Mouse (Mus musculus) left cerebral cortex, postnatal 4 days (tissue): Measurements from ENCODE around the gene Heatr6. TPM values are rescaled to one million over a fixed set of nuclear protein-coding genes. Genes with fewer than 3 reads are reported as not detected.

Experiments used
- DNase-seq: peaks from one replicate; pipeline ENCODE4 v3.0.0-alpha.2; 2022
- intact Hi-C: fragments of 180-260 bp; cut with DNase I; formaldehyde crosslinking; loops from one replicate; pipeline ENCODE4 v1.15.1; 2025
- total RNA-seq, 2 experiments: library from RNA; stranded (reverse); gene quantifications; 2 replicates each; pipeline ENCODE4 v1.2.3; 2021

Gene Heatr6
- total RNA-seq, 2 experiments from 2014 or later, result 27.3 to 28.3 TPM

DNA sequence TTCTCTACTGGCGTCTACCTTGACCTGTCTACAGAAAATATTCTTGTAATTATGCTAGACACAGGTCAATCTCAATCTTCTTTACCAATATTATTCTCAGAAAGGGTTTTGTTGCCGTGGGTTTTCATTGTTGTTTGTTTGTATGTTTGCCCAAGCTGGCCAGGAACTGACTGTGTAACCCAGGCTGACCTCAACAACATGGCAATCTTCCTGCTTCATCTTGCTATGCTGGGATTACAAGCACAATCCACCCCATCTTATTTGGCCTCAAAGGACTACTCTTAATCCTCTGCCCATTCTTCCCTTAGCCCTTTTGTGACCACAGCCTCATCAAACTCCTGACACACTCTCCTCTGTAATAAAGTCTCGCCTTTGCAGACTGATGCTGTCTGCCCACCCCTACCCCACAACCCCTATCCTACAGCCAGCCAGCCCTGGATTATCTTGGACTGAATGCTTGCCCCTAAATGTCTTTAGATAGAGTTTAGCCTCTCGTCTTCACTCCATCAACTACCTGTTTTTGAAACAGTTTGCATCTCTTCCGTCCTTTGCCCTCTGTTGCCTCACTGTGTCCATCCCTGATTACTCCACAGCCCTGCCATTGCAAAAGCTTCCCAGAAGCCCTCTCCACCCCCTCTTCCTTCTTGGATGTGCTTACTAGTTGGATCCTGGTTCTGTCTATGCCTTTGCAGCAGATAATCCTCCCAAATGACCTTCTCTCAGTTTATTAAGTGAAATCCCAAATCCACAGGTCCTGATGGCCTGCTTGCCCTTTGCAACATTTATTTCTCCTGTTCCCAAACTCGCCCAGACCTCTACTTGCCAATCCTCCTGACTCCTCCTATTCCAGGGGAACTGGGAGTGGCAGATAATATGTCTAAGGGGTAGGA, 5.9 kb upstream of the Heatr6 start:
- intact Hi-C loops, result no loop called here
- DNase-seq, result no peak

DNA sequence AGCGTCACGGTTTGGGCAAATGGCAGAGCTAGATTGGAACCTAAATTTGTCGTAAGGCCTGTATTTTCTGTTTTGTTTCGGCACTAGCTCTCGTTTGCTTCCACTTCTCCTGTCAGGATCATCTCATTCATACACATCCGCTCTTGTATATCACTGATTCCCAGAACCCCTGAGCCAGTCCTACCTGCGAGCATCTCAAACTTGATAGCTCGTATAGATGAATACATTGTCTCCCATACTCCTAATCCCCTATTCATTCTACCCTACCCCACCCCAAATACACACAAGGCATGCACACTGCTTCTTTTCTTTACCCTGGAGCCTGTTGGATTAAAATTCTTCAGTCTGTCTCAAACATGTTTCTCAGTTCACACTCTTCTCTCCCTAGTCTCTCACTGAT, 731 bp downstream of the Heatr6 start:
- DNase-seq, result no peak
- intact Hi-C loops, result no loop called here

DNA sequence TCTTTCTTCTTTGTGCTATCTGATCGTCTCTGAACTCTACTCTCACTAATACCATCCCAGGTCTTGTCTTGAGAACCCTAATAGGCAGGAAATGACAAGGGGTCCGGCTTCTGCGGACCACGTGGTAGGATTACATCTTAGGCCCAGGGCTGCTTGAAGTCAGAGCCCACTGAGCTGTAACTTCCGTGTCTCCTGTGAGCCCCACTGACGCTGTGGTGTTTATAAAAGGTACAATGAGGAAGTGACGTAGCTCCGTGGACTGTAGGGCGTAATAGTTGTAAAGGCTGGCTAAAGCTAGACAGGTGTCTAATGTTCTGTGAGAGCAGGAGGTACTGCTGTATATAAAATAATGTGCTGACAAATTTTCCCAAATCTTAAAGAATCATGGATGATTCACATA, 13.8 kb downstream of the Heatr6 start:
- intact Hi-C loops, result loop anchor here (10.0 kb wide), 1 partner anchor 423 kb away; no protein-coding TSS in a partner anchor
- no peak for DNase-seq

DNA sequence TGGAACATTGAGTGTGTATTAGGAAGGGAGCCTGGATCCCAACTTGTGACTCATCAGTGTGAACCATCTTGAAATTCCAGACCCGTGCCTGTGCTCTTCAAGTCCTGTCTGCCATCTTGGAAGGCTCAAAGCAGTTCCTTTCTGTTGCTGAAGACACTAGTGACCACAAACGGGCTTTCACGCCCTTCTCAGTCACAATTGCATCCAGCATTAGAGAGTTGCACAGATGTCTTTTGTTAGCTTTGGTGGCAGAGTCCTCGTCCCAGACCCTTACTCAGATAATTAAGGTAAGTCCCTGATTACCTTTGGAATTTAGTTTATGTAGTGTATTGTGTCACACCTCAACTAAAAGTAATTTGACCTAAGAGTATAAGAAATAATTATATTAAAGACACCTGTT, 15.5 kb downstream of the Heatr6 start:
- intact Hi-C loops, result loop anchor here (10.0 kb wide), 1 partner anchor 424 kb away; no protein-coding TSS in a partner anchor
- DNase-seq, result no peak

DNA sequence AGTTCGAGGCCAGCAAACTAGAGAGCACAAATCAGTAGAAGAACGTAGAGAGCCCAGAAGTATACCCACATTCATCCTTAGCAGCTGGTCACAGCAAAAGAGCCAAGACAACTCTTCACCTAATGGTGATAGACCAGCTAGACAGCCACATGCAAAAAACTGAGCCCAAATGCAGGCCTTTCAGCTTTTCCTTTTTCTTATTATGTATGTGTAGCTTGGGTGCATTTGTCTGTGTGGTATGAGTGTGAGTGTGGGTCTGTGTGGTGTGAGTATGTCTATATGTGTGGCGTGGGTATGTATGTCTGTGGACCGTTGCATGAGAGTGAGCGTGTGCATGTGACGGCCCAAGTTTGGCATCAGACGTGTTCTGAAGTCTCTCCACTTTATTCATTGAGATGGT, 17.5 kb downstream of the Heatr6 start:
- DNase-seq, result no peak
- intact Hi-C loops, result no loop called here

DNA sequence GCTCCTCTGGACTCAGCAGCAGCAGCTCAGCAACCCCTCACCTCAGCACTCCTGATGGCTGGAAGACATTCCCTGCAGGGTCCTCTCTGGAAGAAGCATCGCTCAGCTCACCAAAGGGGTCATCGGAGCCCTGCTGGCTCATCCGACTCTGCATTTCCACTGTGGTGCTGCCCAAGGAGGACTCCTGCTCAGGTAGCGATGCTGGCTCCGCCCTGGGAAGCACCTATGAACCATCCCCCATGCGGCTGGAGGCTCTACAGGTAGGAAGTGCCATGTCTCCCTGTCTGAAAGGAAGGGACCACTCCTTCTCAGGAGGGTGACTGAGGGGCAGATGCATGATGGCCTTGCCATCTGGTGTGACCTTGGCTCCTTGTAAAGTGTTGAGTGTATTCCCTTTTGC, 18.8 kb downstream of the Heatr6 start:
- DNase-seq, result no peak
- intact Hi-C loops, result no loop called here

DNA sequence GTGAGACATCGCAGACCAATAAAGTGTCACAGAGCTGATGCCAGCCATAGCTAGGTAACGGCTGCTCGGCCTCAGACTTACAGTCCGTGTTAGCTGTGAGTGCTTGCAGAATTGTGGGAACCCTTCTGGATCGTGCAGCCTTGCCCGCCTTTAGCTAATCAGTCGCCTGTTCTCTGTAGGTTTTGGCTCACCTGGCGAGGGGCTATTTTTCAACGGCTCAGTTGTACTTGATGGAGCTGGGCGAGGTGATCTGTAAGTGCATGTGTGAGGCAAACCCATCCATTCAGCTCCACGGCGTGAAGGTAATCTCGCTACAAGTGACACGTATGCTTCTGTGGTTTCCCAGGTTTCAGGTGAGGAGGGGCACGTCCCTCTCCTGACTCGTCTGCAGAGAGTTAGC, 20.2 kb downstream of the Heatr6 start:
- intact Hi-C loops, result no loop called here
- no peak for DNase-seq

DNA sequence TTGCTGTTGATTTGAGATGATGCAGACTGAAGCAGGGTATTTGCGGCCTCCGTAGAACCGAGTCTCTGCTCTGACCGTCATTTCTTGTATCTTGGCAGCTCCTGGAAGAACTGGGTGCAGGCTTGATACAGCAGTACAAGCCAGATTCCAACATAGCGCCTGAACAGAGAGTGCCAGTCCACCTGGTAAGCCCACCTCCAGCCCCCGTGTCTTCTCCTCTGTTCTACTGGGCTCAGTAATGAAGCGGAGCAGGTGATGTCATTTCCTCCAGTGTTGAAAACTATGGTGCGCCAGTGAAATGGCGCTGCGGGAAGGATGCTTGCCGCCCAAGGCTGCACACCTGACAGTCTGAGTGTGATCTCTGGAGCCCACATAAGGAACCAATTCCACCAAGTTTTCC, 20.8 kb downstream of the Heatr6 start:
- DNase-seq, result no peak
- intact Hi-C loops, result no loop called here

DNA sequence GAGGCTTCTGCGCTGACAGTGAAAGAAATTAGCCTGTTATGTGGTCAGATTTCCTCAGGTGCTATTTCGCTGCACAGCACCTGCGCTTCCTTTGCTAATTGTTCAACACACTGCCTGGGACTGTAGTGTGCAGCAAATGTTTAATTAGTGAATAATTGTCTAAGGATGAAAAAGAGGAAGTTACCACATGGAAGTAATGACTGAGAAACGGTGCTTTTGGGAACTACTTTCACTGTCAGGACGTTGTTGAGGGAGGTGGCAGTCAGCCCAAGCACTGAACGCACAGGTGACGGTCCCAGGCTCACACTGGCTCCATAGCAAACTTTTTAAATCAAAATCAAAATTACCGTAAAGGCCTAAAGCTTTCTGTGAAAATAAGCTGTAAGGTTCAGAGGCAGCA, 23.3 kb downstream of the Heatr6 start:
- DNase-seq, result no peak
- intact Hi-C loops, result no loop called here

DNA sequence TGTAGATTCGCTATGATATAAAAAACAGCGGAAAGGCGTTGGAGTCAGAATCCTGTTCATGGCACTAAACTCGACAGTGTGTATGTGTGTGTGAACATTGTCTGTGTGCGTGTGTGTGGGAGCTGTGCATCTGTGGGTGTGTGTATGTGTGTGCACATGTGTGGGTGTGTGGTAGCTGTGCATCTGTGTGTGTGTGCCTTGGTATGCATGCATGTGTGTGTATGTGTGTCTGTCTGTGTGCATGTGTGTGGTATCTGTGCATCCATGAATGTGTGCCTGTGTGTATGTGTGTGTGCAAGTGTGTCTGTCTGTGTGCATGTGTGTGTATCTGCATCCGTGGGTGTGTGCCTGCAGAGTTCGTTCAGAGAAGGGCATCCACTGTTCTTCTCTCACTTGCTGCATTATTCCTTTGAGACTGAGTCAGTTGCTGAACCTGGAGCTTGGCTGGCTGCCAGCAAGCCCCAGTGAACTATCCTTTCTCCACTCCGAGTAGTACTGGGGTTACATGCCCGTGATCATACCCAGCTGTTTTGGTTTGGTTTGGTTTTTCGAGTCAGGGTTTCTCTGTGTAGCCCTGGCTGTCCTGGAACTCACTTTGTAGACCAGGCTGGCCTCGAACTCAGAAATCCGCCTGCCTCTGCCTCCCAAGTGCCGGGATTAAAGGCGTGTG, 30.6 kb downstream of the Heatr6 start:
- DNase-seq, result no peak
- intact Hi-C loops, result no loop called here

DNA sequence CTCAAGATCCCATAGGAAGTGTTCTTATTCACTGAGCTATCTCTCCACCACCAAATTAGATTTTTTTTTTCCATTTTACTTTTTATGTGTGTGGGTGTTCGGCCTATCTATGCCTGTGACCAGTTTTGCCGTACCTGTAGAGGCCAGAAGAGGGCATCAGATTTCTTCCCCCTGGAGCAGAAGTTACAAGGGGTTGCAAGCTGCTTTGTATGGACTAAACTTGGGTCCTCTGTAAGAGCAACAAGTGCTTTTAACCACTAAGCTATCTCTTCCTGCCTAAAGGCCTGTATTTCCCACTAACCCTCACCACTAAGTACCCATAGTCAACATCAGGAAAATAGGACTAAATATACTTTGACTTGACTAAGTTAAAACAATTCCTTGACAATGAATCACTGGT, 31.2 kb downstream of the Heatr6 start:
- peak; percentile 15 for DNase-seq

DNA sequence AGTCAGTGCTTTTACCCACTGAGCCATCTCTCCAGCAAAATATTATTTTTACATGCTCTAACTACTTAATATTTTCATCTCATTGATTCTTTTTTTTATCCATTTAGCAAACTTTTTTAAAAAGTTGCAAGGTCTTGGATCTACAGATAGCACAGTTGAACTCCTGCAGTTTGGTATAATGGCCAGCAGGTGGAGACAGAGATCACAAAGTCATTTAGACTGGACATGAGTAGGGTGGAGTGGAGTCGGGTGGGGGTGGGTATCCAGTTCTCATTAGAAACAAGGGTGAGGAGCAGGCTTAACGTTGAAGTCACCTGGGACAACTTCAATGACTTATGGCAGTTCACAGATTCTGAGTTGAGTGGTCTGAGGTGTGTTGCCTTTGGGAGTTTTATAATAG, 31.9 kb downstream of the Heatr6 start:
- intact Hi-C loops, result loop anchor here (5.0 kb wide), 1 partner anchor 157 kb away; the partner anchor contains the start of gene Ddx52
- peak; percentile 54 for DNase-seq

More for the DNA sequence above, 31.2 kb downstream of the Heatr6 start:
- intact Hi-C loops, result loop anchor here (5.0 kb wide), 1 partner anchor 158 kb away; the partner anchor contains the start of gene Ddx52

DNA sequence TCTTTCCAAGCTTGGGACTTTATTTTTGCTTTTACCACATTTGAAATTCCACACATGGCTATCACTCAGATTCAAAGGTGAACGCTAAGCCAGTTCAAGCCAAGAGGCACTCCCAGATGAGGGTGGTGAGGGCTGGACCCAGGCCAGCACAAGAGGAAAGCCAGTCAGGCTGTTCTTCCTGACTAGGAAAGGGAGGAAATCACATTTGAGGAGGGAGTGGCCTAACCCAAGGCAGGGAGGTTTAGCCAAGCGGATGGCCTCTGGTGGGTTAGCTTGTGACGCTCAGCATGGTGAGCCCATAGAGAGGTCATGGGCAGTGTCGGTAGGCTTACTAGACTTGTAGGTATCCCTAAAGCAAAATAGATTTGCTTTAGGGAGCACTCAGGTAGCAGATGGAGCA, 33.3 kb downstream of the Heatr6 start:
- intact Hi-C loops, result loop anchor here (5.0 kb wide), 1 partner anchor 155 kb away; the partner anchor contains the start of gene Ddx52
- no peak for DNase-seq

DNA sequence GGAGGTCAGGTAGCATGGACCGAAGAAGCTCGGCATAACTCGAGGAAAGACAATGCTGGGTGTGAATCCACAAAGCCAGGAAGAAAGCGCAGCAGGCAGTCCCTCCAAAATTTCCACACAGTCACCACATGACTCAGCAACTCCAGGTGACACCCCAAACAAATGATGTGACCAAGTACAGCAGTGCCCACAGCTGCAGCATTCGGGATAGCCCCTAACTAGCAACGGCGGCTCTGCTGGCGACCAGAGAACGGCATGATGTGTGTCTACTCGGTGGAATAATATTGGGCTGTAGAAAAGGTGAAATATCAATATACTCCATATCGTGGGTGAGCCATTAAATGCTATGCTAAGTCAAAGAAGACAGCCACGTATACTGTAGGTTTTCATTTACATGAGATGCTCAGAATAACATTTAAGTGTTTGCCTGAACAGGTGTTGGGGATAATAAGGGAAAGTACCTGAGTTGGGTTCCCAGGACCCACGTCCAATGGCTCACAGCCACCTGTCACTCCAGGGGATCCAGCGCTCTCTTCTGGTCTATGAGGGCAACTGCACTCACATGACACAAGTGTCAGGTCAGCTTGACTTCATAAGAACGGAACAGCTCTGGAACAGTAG, 34.0 kb downstream of the Heatr6 start:
- DNase-seq, result no peak
- intact Hi-C loops, result loop anchor here (5.0 kb wide), 1 partner anchor 155 kb away; the partner anchor contains the start of gene Ddx52

DNA sequence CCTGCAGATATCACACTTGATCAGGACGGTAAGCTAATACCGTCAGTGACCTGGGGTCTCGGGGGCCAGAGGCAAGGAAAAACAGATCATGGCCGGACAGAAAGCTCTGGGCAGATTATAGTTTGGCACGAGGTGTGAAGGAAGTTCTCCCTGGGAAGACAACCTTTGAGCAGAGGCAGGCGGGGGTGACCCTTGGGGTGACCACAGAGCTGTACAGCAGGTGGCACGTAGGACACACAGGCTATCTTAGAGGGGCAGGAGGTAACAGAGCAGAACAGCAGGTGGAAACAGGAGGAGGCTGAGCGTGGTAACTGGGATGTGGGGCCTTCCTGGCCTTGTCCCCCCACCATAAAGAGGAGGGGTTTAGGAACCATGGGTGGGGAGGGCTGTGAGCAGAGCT, 34.8 kb downstream of the Heatr6 start:
- no peak for DNase-seq
- intact Hi-C loops, result loop anchor here (5.0 kb wide), 1 partner anchor 154 kb away; the partner anchor contains the start of gene Ddx52

DNA sequence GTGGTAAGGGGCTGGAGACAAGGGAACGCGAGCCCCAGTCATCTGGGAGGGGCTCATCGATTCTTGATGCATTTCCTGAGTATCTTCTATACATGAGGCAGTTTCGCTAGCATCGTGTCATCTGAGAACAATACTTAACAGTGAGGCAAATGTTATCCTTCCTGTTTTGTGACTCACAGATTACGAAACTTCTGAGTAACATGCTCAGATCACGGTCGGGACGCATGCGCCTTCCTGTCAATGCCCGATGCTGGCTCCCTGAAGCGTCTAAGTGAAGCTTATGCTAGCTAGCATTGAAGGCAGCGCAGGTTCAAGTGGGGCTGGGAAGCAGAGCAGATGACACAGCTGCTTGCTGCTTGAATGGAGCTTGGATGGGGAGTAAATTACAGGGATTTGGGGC, 35.8 kb downstream of the Heatr6 start:
- intact Hi-C loops, result loop anchor here (5.0 kb wide), 1 partner anchor 153 kb away; the partner anchor contains the start of gene Ddx52
- no peak for DNase-seq

DNA sequence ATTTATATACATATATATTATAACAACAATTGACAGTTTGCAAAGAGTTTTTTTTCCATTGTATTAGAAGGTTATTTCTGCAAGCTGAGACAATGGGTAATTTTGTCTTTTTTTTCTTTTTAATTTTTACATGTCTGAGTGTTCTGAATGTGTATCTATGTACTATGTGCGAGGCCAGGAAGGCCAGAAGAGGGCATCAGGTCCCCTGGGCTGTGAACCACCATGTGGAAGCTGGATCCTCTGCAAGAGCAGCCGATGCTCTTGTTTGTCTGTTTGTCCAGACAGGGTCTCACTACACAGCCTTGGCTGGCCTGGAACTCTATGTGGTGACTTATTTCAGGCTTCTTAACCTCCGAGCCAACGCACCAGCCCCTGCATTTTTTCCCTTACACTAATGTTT, 37.6 kb downstream of the Heatr6 start:
- intact Hi-C loops, result no loop called here
- no peak for DNase-seq

DNA sequence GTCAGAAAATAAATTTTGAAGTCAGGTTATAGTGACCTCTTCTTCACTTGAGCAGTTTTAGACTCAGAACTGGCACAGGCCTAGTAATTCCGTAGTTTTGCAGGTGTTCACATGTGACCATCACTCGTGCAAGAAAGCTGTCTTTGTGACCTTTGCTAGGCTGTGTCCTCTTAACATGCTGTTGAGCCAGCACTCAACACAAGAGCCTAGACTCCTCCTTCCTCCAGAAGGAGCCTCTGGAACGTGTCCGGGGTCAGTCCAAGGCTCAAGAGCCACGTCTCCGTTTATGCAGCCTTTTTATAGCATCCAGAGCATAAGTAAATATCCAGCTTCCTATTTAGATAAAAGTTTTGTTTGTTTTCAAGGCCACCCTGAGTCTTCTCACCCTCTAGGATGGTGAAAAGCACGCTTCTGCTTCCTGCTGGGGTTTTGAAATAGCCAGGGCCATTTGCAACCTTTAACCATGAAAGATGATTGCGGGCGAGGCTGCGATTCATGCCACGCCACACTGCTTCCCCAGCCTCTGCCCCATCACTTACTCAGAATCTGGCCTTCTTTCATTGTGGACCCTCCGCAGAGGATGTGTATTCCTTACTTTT, 38.9 kb downstream of the Heatr6 start:
- intact Hi-C loops, result no loop called here
- DNase-seq, result no peak

DNA sequence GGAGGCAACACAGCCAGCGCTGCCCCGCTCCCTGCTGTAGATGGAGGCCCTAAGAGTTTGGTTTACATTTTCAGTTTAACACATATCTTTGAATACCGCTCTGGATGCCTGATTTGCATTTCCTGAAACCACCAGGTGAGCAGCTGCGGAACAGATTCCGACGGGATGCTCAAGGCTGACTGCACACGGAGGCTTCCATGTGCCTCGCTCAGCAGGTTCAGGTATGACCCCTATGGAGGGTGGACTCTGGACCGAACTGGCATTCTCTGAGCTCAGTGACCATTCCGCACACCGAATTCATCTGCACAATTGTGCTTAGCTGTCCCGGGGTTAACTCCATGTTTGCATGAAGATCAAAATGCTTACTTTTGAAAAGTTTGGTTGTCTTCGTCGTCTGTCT, 39.8 kb downstream of the Heatr6 start:
- intact Hi-C loops, result no loop called here
- no peak for DNase-seq

DNA sequence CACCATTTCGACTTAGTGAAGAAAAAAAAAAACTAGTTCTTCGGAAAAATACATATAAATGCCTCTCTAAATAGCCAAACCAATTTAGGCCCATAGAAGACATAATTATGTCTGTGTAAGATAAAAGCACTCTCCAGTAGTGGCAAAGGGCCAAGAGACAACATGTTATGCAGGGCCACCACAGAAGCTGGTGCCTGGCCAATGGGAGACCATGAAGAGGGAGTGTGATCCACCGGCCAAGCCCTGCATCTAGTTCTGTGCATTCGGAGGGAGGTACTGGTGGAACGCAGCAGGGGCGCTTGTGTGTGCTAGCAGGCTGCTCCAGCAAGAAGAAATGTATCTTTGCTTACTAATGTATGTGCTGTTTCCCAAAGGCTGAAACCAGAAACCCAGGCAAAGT, 42.6 kb downstream of the Heatr6 start:
- DNase-seq, result peak; percentile 35
- intact Hi-C loops, result no loop called here
